Mouse (Mus musculus) lung, adult 10 weeks (tissue): Measurements from ENCODE around the gene Spata5. TPM values are rescaled to one million over a fixed set of nuclear protein-coding genes. Genes with fewer than 3 reads are reported as not detected.

Experiments used
- polyA plus RNA-seq: library from polyadenylated mRNA; stranded (reverse); fragments of 350-450 nt; fragmentation: Illumina TruSeq; extraction: RNeasy Lipid Tissue Mini Kit (QIAGEN cat#74804); gene quantifications from one replicate; pipeline ENCODE4 v1.2.3, GENCODE M21; 2014; ENCODE audit warnings: low read depth, low replicate concordance; ENCODE audit not compliant: insufficient read depth

The Spata5 gene
- polyA plus RNA-seq = 7.4 TPM

DNA sequence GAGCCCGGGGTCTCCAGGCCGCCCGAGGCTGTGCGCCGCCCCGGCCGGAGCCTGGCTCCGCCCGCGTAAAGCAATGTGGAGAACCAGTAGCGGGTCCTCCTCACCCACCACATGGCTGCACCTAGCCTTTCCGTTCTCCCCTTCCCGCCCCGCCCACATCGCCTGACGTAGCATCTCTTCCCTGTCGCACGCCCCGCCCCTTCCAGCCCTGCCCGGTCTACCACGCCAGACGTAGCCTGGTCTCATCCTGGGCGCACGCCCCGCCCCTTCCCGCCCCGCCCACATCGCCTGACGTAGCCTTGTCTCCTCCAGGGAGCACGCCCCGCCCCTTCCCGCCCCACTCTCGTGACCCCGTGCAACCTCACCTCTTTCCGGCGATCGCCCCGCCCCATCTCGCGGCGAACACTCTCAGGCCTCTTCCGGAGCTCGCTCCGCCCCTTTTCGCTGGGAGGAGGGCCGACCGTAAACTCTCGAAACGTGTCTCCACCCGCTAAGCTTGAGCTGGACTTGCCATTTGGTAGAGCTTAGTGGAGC is at the start of gene Spata5:
Gene Spata5 (plus strand): TSS at position 439 of the 534 bp plus-strand sequence.

DNA sequence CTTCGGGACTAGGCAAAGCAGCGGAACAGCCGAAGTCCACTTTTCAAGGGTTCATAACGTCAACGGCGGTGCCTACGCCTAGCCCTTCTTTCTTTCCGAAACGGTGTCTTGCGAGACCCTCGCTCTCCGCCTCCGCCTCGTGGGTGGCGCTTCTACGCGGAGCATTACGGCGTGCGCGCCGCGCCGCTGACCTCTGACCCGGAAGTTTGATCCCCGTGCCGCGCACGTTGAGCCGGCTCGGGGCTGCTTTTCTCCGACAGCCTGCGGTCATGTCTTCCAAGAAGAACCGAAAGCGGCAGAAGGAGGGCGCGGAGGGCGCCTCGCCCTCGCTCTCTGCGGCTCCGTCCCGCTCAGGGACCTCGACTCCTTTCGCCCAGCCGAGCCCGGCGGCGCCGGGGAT is 376 bp downstream of the Spata5 start, which contains the start of gene Nudt6:
Gene Nudt6 (minus strand): TSS at position 140 of the 400 bp plus-strand sequence.

Other genes starting within 250 kb of the Spata5 start
- not detected for gene Il21, start 187.3 kb upstream of the Spata5 start, polyA plus RNA-seq
- gene Bbs12, start 107.3 kb upstream of the Spata5 start, polyA plus RNA-seq = 1.9 TPM
- 19.5 TPM for gene Cetn4, start 107.2 kb upstream of the Spata5 start, polyA plus RNA-seq
- 5.4 TPM for gene Fgf2, start 71.5 kb upstream of the Spata5 start, polyA plus RNA-seq
- 5.2 TPM for gene Nudt6, start 315 bp downstream of the Spata5 start, polyA plus RNA-seq
- 63.5 TPM for gene Spry1, start 220.1 kb downstream of the Spata5 start, polyA plus RNA-seq